Mouse (Mus musculus) lung, postnatal 25 days (tissue): ENCODE results near the gene Syt12.

Experiments
- DNase-seq: peaks from one replicate; pipeline ENCODE4 v3.0.0; 2022; ENCODE audit warnings: low spot score

Syt12 gene

GRCm38 (mm10) chr19:4477345-4478189 is at the start of gene Syt12:
TSS of gene Syt12 (minus strand) at chr19:4477447.
- DNase-seq, result peak; percentile 26

DNA sequence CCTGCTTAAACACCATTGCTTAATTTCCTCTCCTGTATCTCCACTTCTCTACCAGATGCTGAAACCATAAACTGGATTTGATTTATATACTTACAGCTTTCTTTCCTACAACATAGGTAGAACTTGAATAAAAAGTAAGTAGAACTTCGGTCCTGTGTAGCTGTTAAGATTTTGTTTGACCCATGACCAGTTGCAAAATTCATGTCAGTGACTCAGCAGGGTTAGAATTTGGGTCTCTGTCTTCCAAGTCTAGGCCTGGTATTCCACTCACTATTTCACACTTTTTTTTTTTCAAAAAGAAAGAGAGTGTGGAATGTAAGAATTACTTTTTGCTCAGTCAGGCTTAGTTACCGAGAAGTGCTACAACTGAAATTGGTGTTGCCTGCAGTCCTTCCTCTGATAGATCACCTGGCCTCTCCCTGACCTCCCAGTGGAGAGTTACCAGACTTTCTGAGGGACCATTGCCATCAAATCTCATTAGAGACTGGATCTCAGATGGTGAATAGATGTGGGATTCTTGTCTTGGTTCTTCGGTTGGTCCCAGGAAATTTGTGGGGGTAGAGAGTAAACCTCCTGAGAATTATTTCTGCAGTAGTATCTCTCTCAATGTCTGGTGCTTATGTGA is 44.3 kb upstream of the Syt12 start:
- DNase-seq, result no peak

- no peak for DNase-seq
Observed at GRCm38 (mm10) chr19:4517483-4517882, 40.2 kb upstream of the Syt12 start.

DNA sequence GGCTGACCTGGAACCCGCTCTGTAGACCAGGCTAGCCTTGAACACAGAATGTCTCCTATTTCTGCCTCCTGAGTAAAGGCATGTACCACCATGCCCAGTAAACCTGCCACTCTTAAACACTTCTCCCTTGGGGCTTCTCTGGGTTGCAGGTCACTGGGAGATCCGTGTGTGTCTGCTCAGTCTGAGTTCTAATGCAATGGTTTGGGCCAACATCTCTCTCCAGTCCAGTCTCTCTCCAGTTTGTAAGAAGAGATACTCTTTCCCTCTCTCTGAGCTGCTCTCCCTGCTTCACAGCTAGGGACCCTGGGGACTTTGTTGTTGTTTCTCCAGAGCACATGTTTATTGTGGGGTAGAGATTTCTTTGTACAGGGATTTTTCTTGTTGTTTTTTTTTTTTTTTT is 39.0 kb upstream of the Syt12 start:
- DNase-seq, result no peak

DNA sequence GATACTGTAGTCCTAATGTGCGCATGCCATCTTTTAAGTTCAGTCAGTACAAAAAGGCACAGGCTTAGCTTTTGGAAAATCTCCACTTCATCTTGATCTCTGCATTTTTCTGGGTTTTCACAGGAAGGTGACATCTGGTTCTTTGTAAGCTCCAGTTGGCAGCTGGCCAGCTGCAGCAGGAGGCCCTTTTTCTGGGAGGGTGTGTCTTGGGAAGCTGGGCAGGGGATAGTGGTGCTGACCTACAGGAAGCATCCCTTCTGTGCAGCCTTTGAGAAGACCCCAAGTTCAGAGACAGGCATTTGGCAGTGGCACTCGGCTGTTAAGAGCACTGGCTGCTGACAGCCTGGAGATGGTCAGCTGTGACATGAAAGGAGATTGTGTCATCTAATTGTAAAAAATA is 38.5 kb upstream of the Syt12 start:
- DNase-seq, result no peak

DNA sequence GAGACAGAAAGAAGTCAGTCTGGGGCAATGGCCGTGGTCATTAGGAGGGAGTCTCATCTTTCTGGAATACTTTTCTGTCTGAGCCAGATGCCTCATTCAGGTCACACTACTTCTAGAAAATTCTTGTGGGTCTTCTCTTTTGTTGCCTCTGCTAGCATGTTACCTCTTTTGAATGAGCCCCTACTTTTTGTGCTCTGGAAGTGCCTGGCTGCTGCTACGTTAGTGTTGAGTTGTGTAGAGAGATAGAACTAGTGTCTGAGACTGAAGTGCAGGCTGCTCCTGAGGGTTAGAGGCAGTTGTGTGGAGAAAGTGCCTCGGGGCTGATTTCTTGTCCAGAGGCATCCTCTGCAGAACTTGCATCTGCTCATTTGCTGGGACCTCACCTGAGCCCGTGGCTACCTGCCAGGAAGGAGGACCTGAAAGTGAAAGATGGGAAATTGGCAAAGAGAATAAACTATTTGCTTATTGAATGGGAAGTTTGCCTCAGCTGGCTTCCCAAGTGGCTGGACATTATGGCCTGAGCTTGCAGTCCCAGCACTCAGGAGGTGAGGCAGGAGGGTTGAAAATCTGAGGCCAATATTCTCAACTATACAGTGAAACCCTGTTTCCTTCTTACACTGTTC is 36.1 kb upstream of the Syt12 start:
- DNase-seq, result no peak

GRCm38 (mm10) chr19:4511116-4511841 is 34.0 kb upstream of the Syt12 start:
- DNase-seq, result peak; percentile 21

GRCm38 (mm10) chr19:4509986-4510963 is 33.0 kb upstream of the Syt12 start, which contains the start of gene Pcx:
TSS of gene Pcx (plus strand) at chr19:4510472.
- peak; percentile 99 for DNase-seq

- peak; percentile 49 for DNase-seq
Observed at GRCm38 (mm10) chr19:4507746-4508145, 30.5 kb upstream of the Syt12 start.

DNA sequence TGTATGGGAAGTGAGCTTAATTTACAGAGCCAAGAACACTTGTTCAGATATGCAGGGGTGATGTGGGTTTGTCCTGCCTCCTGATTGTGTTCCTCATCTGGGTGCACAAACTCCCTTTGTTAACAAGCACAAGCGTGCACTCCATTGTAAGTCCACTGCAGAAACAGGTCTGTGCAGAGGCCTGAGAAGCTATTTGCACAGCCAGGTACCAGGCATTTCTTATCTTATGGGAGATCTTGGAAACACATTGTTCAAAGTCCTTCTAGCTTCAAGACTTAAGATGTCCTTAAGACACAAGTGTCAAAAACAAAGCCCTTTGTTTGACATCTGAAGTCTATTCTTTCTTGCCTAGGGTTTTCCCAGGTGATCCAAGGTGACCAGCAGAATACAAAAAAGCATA is 27.6 kb upstream of the Syt12 start:
- DNase-seq, result peak; percentile 51

- no peak for DNase-seq
Observed at GRCm38 (mm10) chr19:4502701-4503100, 25.5 kb upstream of the Syt12 start.

GRCm38 (mm10) chr19:4498062-4498933 is 21.1 kb upstream of the Syt12 start, which contains the start of gene 2010003K11Rik:
TSS of gene 2010003K11Rik (minus strand) at chr19:4498583.
- DNase-seq, result no peak

- DNase-seq, result peak; percentile 78
Observed at GRCm38 (mm10) chr19:4497263-4497973, 20.2 kb upstream of the Syt12 start.

GRCm38 (mm10) chr19:4496535-4497262 is 19.5 kb upstream of the Syt12 start:
- no peak for DNase-seq

- no peak for DNase-seq
Observed at GRCm38 (mm10) chr19:4495814-4496213, 18.6 kb upstream of the Syt12 start.

DNA sequence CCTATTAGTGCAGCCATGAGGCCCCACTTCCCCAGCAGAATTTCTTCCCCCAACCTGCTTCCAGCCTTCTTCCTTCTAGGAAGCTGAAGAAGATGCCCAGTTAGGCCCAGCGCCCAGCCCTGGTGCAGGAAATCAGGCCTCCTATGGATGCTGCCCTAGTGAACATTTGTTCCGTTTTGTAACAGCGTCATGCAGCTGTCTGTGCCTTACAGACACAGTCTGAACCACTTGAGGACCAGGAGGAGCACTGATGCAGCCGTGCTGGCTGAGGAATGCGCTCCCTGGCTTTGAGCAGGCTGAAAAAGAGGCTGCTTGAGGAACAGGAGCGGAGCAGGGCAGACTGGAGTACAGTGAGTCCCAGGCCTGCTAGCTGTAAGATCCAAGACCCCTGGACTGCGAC is 17.5 kb upstream of the Syt12 start:
- no peak for DNase-seq

DNA sequence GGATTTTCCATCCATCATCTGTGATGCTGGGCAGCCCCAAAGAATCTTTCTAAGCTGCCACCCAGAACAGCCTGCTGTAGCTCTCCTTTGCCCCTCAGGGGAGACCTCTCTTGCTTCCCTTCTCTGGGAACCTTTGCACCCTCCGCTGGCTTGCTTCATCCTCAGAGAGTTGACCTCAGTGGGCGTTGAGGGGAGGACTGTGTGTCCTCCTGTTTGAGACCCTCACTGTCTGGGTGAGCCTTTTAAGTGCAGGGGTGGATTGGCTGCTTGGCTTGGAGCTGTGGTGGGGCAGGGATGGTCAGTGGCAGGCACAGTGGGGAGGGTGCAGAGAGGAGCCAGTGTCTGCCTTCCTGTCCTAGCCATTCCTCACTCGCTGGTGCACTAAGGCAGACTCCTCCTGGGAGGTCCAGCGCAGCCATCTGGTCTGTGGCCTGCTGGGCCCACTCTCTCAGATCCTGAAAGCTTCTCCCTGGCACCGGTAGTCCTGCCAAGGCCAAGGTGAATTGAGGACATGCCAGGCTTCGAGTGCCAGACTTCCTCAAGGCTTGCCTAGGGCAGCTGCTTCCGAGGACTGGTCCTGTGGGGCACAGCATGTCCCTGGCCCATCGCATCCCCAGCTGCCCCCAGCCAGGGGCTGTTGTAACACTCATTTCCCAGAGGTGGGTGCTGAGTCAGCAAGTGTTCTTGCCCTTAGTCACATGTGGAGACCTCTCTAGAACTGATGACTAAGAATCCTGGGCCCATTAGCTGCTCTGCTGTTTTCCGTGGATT is 15.5 kb upstream of the Syt12 start:
- DNase-seq, result peak; percentile 73
